Mouse (Mus musculus) granulocyte monocyte progenitor cell, adult 5-6 weeks (primary cell): ENCODE results near the gene Add1. TPM values are rescaled to one million over a fixed set of nuclear protein-coding genes. Genes with fewer than 3 reads are reported as not detected.

Source experiments
- ATAC-seq: replicated peaks from 2 replicates; pipeline ENCODE4 v1.8.0; 2016; ENCODE audit warnings: mild to moderate bottlenecking, moderate TSS enrichment, inconsistent platforms; ENCODE audit not compliant: poor library complexity, severe bottlenecking
- total RNA-seq, 2 experiments: library from RNA; stranded (forward) in 1 of 2; stranded (reverse) in 1 of 2; fragments of 200-712, 200-1000 nt in 1 of 2; fragments of >200 nt in 1 of 2; fragmentation: Nextera tagmentation in 1 of 2; gene quantifications; 2 replicates each; pipeline ENCODE4 v1.2.3; 2014 to 2017

Gene Add1
- total RNA-seq, 2 experiments from 2014 or later: 65.6 to 82.6 TPM

DNA sequence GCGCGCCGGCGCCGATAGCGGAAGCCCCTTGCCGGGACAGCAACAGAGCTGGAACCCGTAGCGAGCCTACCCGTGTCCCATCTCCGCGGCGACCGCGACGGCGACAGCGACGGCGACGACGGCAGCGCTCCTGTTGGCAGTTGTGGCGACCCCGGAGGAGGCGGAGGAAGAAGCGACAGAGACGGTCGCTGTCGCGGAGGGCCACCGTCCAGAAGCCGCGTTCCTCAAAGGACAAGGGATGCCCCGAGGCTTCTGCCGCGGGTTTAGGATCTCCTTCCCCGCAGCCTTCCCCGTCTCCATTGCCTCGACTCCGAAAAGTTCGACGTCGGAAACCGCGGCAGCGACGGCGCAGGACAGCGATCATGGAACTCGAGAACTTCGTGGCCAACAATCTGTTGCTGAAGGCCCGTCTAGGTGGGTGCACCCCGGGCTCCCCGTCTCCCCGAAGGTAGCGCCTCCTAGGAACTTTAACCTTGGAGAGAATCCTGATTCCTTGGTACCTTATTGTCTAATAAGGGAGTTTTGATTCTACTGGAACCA, 87.2 kb downstream of the Add1 start:
- no peak; the same call in 1 of the 2 replicates for ATAC-seq

GRCm38 (mm10) chr5:34661909-34662308, 88.4 kb downstream of the Add1 start:
- ATAC-seq: no peak

DNA sequence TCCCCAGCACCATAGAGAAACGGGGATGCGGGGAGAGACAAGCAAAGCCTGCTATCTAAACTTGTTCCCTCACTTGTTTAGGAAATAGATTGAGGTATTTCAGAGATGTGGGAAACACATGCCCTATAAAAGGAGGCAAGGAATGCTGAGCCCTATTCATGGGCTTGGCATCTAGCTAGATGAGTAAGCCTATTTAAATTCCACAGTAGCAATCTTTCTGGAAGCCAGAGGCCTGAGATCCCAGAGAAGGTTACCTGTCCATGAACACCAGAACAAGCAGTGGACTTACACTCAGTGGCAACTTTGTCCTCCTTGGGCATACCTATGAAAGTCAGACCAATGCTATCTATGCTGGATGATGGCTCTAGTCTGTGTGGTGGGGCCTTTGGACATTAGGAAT, 89.8 kb downstream of the Add1 start:
- no peak for ATAC-seq

- 0 out of 2 replicates have a peak, but pooled peaks have one; percentile 25 for ATAC-seq
Measured at GRCm38 (mm10) chr5:34669493-34669892, 96.0 kb downstream of the Add1 start.

GRCm38 (mm10) chr5:34670280-34670679, 96.8 kb downstream of the Add1 start:
- no peak; the same call in 1 of the 2 replicates for ATAC-seq

Other genes with a start within 250 kb of the Add1 start
- 110 and 114 TPM in 2 replicates for gene Rnf4, start 237.4 kb upstream of the Add1 start, total RNA-seq (2014; fragmentation: Nextera tagmentation)
- gene Rnf4, start 237.4 kb upstream of the Add1 start, total RNA-seq (2017): 117 and 146 TPM in 2 replicates
- 25.0 and 48.0 TPM in 2 replicates for gene Fam193a, start 203.7 kb upstream of the Add1 start, total RNA-seq (2014; fragmentation: Nextera tagmentation)
- gene Fam193a, start 203.7 kb upstream of the Add1 start, total RNA-seq (2017): 20.3 and 31.7 TPM in 2 replicates
- 11.8 and 16.2 TPM in 2 replicates for gene Tnip2, start 59.7 kb upstream of the Add1 start, total RNA-seq (2014; fragmentation: Nextera tagmentation)
- 22.0 and 24.4 TPM in 2 replicates for gene Tnip2, start 59.7 kb upstream of the Add1 start, total RNA-seq (2017)
- gene Sh3bp2, start 47.8 kb upstream of the Add1 start, total RNA-seq (2014; fragmentation: Nextera tagmentation): 15.4 and 16.5 TPM in 2 replicates
- gene Sh3bp2, start 47.8 kb upstream of the Add1 start, total RNA-seq (2017): 9.8 and 11.9 TPM in 2 replicates
- gene Mfsd10, start 63.5 kb downstream of the Add1 start, total RNA-seq (2014; fragmentation: Nextera tagmentation): 196 and 197 TPM in 2 replicates
- 111 and 147 TPM in 2 replicates for gene Mfsd10, start 63.5 kb downstream of the Add1 start, total RNA-seq (2017)
- 40.0 and 45.0 TPM in 2 replicates for gene Nop14, start 86.5 kb downstream of the Add1 start, total RNA-seq (2014; fragmentation: Nextera tagmentation)
- 47.7 and 50.0 TPM in 2 replicates for gene Nop14, start 86.5 kb downstream of the Add1 start, total RNA-seq (2017)
- gene Grk4, start 86.7 kb downstream of the Add1 start, total RNA-seq (2014; fragmentation: Nextera tagmentation): 0.95 and 7.2 TPM in 2 replicates
- gene Grk4, start 86.7 kb downstream of the Add1 start, total RNA-seq (2017): 1.2 and 1.4 TPM in 2 replicates
- gene Htt, start 188.1 kb downstream of the Add1 start, total RNA-seq (2014; fragmentation: Nextera tagmentation): 32.6 and 36.2 TPM in 2 replicates
- gene Htt, start 188.1 kb downstream of the Add1 start, total RNA-seq (2017): 18.3 and 25.1 TPM in 2 replicates